Mouse (Mus musculus) liver, embryonic 14.5 days (tissue): ENCODE data around the gene Commd7.

Experiments
- CTCF ChIP-seq: IDR thresholded peaks from 2 replicates; pipeline ENCODE4 v1.5.1; 2016; ENCODE audit warnings: antibody characterized with exemption, low read depth, control low read depth
- EP300 ChIP-seq: IDR thresholded peaks from 2 replicates; pipeline ENCODE4 v1.6.1; 2016; ENCODE audit warnings: antibody characterized with exemption, low read depth

DNA sequence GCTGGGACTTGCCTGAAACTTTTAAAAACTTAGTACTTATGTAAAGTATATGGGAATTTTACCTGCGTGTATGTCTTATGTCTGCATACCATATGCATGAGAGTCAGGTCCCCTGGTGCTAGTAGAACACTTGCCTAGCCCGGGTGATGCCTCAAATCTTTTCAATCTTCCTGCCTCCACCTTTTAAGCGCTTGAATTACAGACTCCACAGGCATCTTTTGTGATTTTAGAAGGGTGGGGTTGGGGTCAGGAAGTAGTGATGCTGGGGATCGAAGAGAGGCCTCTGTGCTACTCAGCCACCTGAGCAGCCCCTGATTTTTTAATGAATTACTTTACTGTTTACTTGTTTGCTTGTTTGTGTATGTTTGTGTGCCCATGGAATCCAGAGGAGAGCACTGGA lies 37.6 kb downstream of the Commd7 start:
- TF ChIP-seq EP300: no peak
- no peak for TF ChIP-seq CTCF
